Mouse (Mus musculus) heart, embryonic 11.5 days (tissue): ENCODE data around the gene Slco1b2. TPM values are rescaled to one million over a fixed set of nuclear protein-coding genes. Genes with fewer than 3 reads are reported as not detected.

Experiments
- ATAC-seq: fragments of 200-750 bp; cut with Nextera tagmentation; replicated peaks from 2 replicates; pipeline ENCODE4 v1.8.0; 2017; ENCODE audit warnings: moderate library complexity; ENCODE audit not compliant: insufficient number of reproducible peaks, low FRiP score, low TSS enrichment
- H3K27ac ChIP-seq: fragments of 300-500 bp; sonication (generic); 2 replicates; pipeline ENCODE4 v1.5.1; 2014; ENCODE audit warnings: mild to moderate bottlenecking, low read depth, low read length
- H3K27me3 ChIP-seq: fragments of 300-500 bp; sonication (generic); 2 replicates; pipeline ENCODE4 v1.6.1; 2014; ENCODE audit warnings: mild to moderate bottlenecking, low read length, mixed read lengths; ENCODE audit not compliant: control insufficient read depth, insufficient read depth
- H3K36me3 ChIP-seq: fragments of 300-500 bp; sonication (generic); 2 replicates; pipeline ENCODE4 v1.6.1; 2014; ENCODE audit warnings: mild to moderate bottlenecking, low read length, moderate library complexity, mixed read lengths; ENCODE audit not compliant: control insufficient read depth, insufficient read depth
- H3K4me1 ChIP-seq: fragments of 300-500 bp; sonication (generic); 2 replicates; pipeline ENCODE4 v1.6.1; 2014; ENCODE audit warnings: low read length; ENCODE audit not compliant: control insufficient read depth, insufficient read depth
- H3K4me2 ChIP-seq: fragments of 300-500 bp; sonication (generic); 2 replicates; pipeline ENCODE4 v1.6.1; 2014; ENCODE audit warnings: mild to moderate bottlenecking, moderate library complexity
- H3K4me3 ChIP-seq: fragments of 300-500 bp; sonication (generic); 2 replicates; pipeline ENCODE4 v1.5.1; 2014; ENCODE audit warnings: low read depth, low read length
- H3K9ac ChIP-seq: fragments of 300-500 bp; sonication (generic); 2 replicates; pipeline ENCODE4 v1.6.1; 2014; ENCODE audit warnings: mild to moderate bottlenecking, low read depth, low read length, moderate library complexity
- H3K9me3 ChIP-seq: fragments of 300-500 bp; sonication (generic); replicated peaks from 2 replicates; pipeline ENCODE4 v1.6.1; 2016; ENCODE audit warnings: low read length; ENCODE audit not compliant: control insufficient read depth
- WGBS: fragments of 180-500 bp; shearing (Covaris S2); extraction: QIAGEN DNeasy Blood & Tissue Kit; methylation state at CpG from one replicate; pipeline ENCODE4 v1.1.7; 2014; ENCODE audit not compliant: insufficient replicate concordance; 5-methylcytosine and 5-hydroxymethylcytosine counted together
- polyA plus RNA-seq: library from polyadenylated mRNA; unstranded; fragments of >200 nt; fragmentation: Nextera tagmentation; extraction: Ambion mirVana; gene quantifications from 2 replicates; pipeline ENCODE4 v1.2.1, GENCODE M21; 2014

Gene Slco1b2
- polyA plus RNA-seq, 1 experiment from 2014 or later = not detected

DNA sequence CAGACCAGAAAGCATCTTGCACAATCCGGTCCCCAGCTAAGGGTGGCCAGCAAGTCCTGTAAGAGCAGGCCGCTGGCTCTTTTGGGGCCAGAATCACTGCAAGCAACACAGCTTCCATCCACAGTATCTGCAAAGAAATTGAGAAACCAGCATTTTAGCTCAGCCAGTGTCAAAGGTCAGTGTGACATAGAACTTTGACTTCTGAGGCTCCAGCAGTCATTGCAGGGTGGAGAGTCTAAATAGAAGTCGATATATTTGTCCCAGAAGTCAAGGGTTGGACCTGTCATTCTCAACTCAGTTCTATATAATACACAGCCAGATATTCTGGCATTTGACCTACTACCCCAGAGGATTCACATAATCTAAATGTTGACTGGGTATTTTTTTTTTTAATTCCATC lies 14.0 kb upstream of the Slco1b2 start:
- Histone ChIP-seq H3K27me3 (no peaks in the 10 kb centered on the region), H3K9ac (no peak overlapping the region), H3K27ac (no peak overlapping the region), H3K4me3 (no peak overlapping the region), H3K9me3 (no peaks in the 10 kb centered on the region), H3K4me2 (no peak overlapping the region), H3K36me3 (no peaks in the 10 kb centered on the region), H3K4me1 (no peaks in the 10 kb centered on the region)
- 87% methylated on average over 3 of the region's 3 CpGs for whole genome bisulfite sequencing
- ATAC-seq = no peak

DNA sequence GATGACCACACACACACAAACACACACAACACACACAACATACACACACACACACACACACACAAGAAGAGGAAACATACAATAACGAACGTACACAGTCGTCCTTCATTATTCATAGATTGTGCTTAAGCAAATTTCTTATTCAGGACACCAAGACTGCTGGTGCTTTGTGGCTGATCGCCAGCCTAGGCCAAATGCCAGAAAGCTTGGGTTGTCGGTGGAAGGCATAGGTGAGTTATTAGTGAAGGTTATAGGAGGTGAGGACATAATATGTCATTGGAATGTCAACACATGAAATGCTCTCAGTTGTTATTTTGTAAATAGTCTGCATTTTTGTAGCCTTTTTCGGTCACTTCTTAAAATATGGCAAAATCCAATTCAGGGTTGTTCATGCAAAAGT lies 3.6 kb downstream of the Slco1b2 start:
- H3K4me2 ChIP-seq = no peak overlapping the region
- H3K4me3 ChIP-seq = no peak overlapping the region
- H3K9me3 ChIP-seq = no peaks in the 10 kb centered on the region
- WGBS = 80% methylated on average over 6 of the region's 6 CpGs
- ATAC-seq = no peak
- H3K36me3 ChIP-seq = no peaks in the 10 kb centered on the region
- H3K27ac ChIP-seq = no peak overlapping the region
- no peak overlapping the region for H3K9ac ChIP-seq
- no peaks in the 10 kb centered on the region for H3K27me3 ChIP-seq
- H3K4me1 ChIP-seq = no peaks in the 10 kb centered on the region

DNA sequence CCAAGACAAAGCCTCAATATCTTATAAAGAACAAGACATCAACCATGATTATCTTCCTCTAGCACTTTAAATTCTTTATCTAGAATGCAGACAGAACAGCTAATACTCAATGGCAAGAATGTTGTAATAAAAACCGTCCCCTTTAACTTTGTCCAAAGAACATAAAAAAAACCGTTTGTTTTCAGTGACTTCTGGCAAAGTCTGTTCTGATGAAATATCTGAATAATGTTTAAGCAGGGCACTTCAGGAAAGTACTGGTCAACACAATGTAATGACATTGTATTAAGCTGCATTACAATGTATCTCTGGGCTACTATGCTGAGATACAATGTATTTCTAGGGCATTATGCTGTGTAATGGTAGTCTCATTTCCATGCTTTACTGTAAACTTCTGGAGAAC lies 5.9 kb downstream of the Slco1b2 start:
- H3K27ac ChIP-seq = no peak overlapping the region
- H3K9ac ChIP-seq = no peak overlapping the region
- no peaks in the 10 kb centered on the region for H3K27me3 ChIP-seq
- H3K36me3 ChIP-seq = no peaks in the 10 kb centered on the region
- no peaks in the 10 kb centered on the region for H3K4me1 ChIP-seq
- no peak overlapping the region for H3K4me2 ChIP-seq
- no peak overlapping the region for H3K4me3 ChIP-seq
- no peaks in the 10 kb centered on the region for H3K9me3 ChIP-seq
- WGBS = 63% methylated on average over 2 of the region's 2 CpGs
- ATAC-seq = no peak

DNA sequence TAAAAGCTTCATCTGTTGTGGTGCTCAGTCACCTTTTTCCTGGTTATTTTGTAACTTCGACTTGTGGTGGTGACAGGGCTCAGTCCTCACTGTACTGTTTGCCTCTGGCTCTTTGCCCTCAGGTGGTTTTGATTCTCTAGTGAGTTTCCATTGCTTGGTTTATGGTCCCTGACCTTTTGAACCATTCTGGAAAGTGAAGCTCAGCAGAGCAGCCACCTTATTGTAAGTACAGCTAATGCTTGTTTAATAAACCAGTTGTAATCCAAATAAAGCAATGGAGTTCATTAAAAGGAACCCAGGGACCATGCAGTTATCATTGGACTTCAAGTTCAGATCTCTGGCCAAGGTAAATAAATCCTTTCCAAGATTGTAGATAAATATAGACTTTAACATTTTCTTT lies 11.3 kb downstream of the Slco1b2 start:
- no peaks in the 10 kb centered on the region for H3K27me3 ChIP-seq
- no peaks in the 10 kb centered on the region for H3K36me3 ChIP-seq
- H3K4me3 ChIP-seq = no peak overlapping the region
- H3K4me1 ChIP-seq = no peaks in the 10 kb centered on the region
- 41% methylated on average over 1 of the region's 1 CpGs for WGBS
- H3K9ac ChIP-seq = no peak overlapping the region
- H3K4me2 ChIP-seq = no peak overlapping the region
- no peak for ATAC-seq
- no peaks in the 10 kb centered on the region for H3K9me3 ChIP-seq
- H3K27ac ChIP-seq = no peak overlapping the region

DNA sequence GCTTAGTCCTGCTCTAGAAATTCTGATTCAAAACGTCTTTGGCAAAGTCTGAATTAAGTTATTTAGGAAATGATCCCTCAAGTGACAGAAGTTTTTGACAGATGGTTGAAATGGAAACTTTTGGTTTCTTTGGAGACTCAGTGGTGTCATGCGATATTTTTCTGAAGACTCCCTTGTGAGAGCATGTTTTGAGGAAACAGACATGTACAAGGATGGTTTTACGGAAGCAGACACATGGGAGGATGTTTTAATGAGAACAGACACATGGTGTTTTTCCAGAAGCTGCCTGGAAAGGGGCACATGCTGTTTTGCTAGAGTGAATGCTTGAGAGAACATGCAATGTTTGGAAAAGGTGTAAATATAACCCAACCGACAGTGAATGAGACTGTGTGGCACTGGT lies 57.7 kb downstream of the Slco1b2 start:
- H3K36me3 ChIP-seq = no peaks in the 10 kb centered on the region
- no peaks in the 10 kb centered on the region for H3K27me3 ChIP-seq
- H3K9me3 ChIP-seq = no peaks in the 10 kb centered on the region
- H3K27ac ChIP-seq = no peak overlapping the region
- no peak overlapping the region for H3K9ac ChIP-seq
- H3K4me1 ChIP-seq = no peaks in the 10 kb centered on the region
- H3K4me3 ChIP-seq = no peak overlapping the region
- WGBS = 60% methylated on average over 4 of the region's 4 CpGs
- ATAC-seq = no peak
- H3K4me2 ChIP-seq = no peak overlapping the region

DNA sequence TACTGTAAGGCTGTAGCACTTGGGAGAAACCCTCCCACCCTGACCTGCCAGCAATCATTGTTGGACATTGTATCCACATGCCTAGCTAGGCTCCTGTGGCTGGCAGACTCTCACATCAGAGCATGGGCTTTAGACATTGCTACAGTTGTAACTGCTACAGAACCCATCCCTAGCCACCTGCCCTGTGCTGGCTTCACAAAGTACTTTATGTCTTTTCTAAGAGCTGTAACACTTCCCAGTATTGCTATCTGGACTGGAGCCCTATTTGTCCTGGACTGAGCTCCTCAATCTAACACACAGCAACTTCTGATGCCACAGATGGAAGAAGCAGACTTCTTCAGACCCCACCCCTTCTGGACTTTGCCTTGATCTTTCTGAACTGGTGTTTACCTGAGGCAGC lies 61.9 kb downstream of the Slco1b2 start:
- H3K36me3 ChIP-seq = no peaks in the 10 kb centered on the region
- no peaks in the 10 kb centered on the region for H3K4me1 ChIP-seq
- no peak overlapping the region for H3K4me2 ChIP-seq
- no peak for ATAC-seq
- H3K27me3 ChIP-seq = no peaks in the 10 kb centered on the region
- no peak overlapping the region for H3K27ac ChIP-seq
- H3K4me3 ChIP-seq = no peak overlapping the region
- H3K9me3 ChIP-seq = no peaks in the 10 kb centered on the region
- no peak overlapping the region for H3K9ac ChIP-seq

Other genes with a start within 250 kb of the Slco1b2 start
- 0.20 and 0.24 TPM in 2 replicates for gene Slco1c1, start 105.2 kb upstream of the Slco1b2 start, polyA plus RNA-seq
- gene Gm5724, start 144.3 kb downstream of the Slco1b2 start, polyA plus RNA-seq = not detected in 2 replicates
- gene Slco1a4, start 226.7 kb downstream of the Slco1b2 start, polyA plus RNA-seq = not detected in 2 replicates